Mouse (Mus musculus) Muller cell, postnatal 12 days (primary cell): ENCODE data around the gene Shisa5.

Experiments
- DNase-seq: peaks from one replicate; pipeline ENCODE4 v3.0.0-alpha.2; 2015; ENCODE audit errors: inconsistent ontology term

The Shisa5 gene

GRCm38 (mm10) chr9:109022866-109023685 lies 15.3 kb upstream of the Shisa5 start:
- DNase-seq = no peak

- DNase-seq = peak; percentile 37
These were observed 10.8 kb upstream of the Shisa5 start for GRCm38 (mm10) chr9:109027521-109027920.

GRCm38 (mm10) chr9:109028421-109028820 lies 9.9 kb upstream of the Shisa5 start:
- DNase-seq = no peak

GRCm38 (mm10) chr9:109028919-109029318 lies 9.4 kb upstream of the Shisa5 start:
- DNase-seq = no peak

GRCm38 (mm10) chr9:109030312-109030711 lies 8.1 kb upstream of the Shisa5 start:
- no peak for DNase-seq

- DNase-seq = no peak
These were observed 7.4 kb upstream of the Shisa5 start for GRCm38 (mm10) chr9:109031001-109031400.

- no peak for DNase-seq
These were observed 6.7 kb upstream of the Shisa5 start for GRCm38 (mm10) chr9:109031686-109032085.

GRCm38 (mm10) chr9:109032435-109032834 lies 5.9 kb upstream of the Shisa5 start:
- DNase-seq = no peak

GRCm38 (mm10) chr9:109038901-109039364 lies 568 bp downstream of the Shisa5 start:
- peak; percentile 72 for DNase-seq

- no peak for DNase-seq
These were observed 1.3 kb downstream of the Shisa5 start for GRCm38 (mm10) chr9:109039681-109040080.

- DNase-seq = no peak
These were observed 1.9 kb downstream of the Shisa5 start for GRCm38 (mm10) chr9:109040216-109040615.

GRCm38 (mm10) chr9:109040906-109041305 lies 2.5 kb downstream of the Shisa5 start:
- no peak for DNase-seq

GRCm38 (mm10) chr9:109041351-109041750 lies 3.0 kb downstream of the Shisa5 start:
- DNase-seq = no peak

GRCm38 (mm10) chr9:109046306-109046705 lies 7.9 kb downstream of the Shisa5 start:
- peak; percentile 40 for DNase-seq

GRCm38 (mm10) chr9:109049316-109049715 lies 11.0 kb downstream of the Shisa5 start:
- DNase-seq = no peak

GRCm38 (mm10) chr9:109049996-109050673 lies 11.8 kb downstream of the Shisa5 start:
- no peak for DNase-seq

- no peak for DNase-seq
These were observed 12.3 kb downstream of the Shisa5 start for GRCm38 (mm10) chr9:109050674-109050997.

GRCm38 (mm10) chr9:109051011-109051501 lies 12.7 kb downstream of the Shisa5 start:
- DNase-seq = no peak

GRCm38 (mm10) chr9:109051651-109052489 lies 13.5 kb downstream of the Shisa5 start:
- DNase-seq = no peak

- no peak for DNase-seq
These were observed 14.3 kb downstream of the Shisa5 start for GRCm38 (mm10) chr9:109052490-109053260.

- DNase-seq = no peak
These were observed 15.0 kb downstream of the Shisa5 start for GRCm38 (mm10) chr9:109053366-109053765.
